Mouse (Mus musculus) heart, postnatal 0 days (tissue): ENCODE measurements around the gene Abhd17c.

Source experiments
- CTCF ChIP-seq: IDR thresholded peaks from 2 replicates; pipeline ENCODE4 v1.5.1; 2016; ENCODE audit warnings: antibody characterized with exemption, control low read depth, low read depth
- EP300 ChIP-seq: IDR thresholded peaks from 2 replicates; pipeline ENCODE4 v1.6.1; 2016; ENCODE audit warnings: antibody characterized with exemption, low read depth

DNA sequence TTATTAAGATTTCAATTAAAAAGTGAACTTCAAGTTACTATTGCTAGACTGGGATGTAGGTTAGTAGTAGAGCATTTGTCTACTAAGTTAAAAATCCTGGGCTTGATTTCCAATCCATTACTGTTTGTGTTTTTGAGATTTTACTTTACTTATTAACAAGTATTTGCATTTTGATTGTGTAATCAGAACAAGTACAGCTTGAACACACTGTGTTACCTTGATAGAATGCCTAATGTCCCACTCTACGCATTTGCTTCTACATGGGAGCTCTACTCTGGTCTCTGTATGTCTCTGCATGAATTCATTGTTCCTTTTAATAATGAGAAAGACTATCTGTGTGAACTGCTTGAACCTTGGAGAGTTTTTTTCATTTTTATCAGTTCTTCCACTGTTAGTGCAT lies 44.8 kb downstream of the Abhd17c start:
- TF ChIP-seq CTCF (no peak), EP300 (no peak)
